Mouse (Mus musculus): ENCODE data around the gene Dbil5.

GRCm38 (mm10) chr11:76183745-76184144, 33.7 kb upstream of the Dbil5 start:
- no peak for TF ChIP-seq CTCF (conservative IDR thresholded peaks at IDR 0.05; ENCODE audit: low read length)
- TF ChIP-seq POU5F1 (IDR thresholded peaks at IDR 0.05; ENCODE audit: borderline replicate concordance, low read length): no peak
- TF ChIP-seq NANOG (IDR thresholded peaks at IDR 0.05; ENCODE audit: borderline replicate concordance, low read length): no peak
